Mouse (Mus musculus): ENCODE results near the gene Gm49378.

Gm49378 gene

GRCm38 (mm10) chr14:55637795-55638194, at the start of gene Gm49378:
Gene Gm49378 (minus strand): TSS chr14:55637895.
- no peak for DNase-seq (ENCODE audit: low spot score in 2 of 2)

- no peak for DNase-seq (ENCODE audit: low spot score in 2 of 2)
Observed at GRCm38 (mm10) chr14:55682118-55682493, 44.4 kb upstream of the Gm49378 start.

GRCm38 (mm10) chr14:55681160-55682117, 43.7 kb upstream of the Gm49378 start, which contains the start of gene Tinf2:
Gene Tinf2 (minus strand): TSS chr14:55681820.
- DNase-seq (ENCODE audit: low spot score in 2 of 2), result peak; percentile 89 to 91

GRCm38 (mm10) chr14:55677615-55678014, 39.9 kb upstream of the Gm49378 start:
- no peak for DNase-seq (ENCODE audit: low spot score in 2 of 2)

- DNase-seq (ENCODE audit: low spot score in 2 of 2), result no peak
Observed at GRCm38 (mm10) chr14:55672741-55673060, 35.0 kb upstream of the Gm49378 start.

GRCm38 (mm10) chr14:55671833-55672740, 34.4 kb upstream of the Gm49378 start, which contains the start of the genes Gmpr2 and Nedd8:
Gene Gmpr2 (plus strand): TSS chr14:55671941.
Gene Nedd8 (minus strand): TSS chr14:55672124.
- peak; percentile 87 to 90 for DNase-seq (ENCODE audit: low spot score in 2 of 2)

GRCm38 (mm10) chr14:55671486-55671832, 33.8 kb upstream of the Gm49378 start:
- no peak for DNase-seq (ENCODE audit: low spot score in 2 of 2)

- DNase-seq (ENCODE audit: low spot score in 2 of 2), result no peak
Observed at GRCm38 (mm10) chr14:55660636-55661035, 22.9 kb upstream of the Gm49378 start.

- DNase-seq (ENCODE audit: low spot score in 2 of 2), result peak; percentile 64 to 78
Observed at GRCm38 (mm10) chr14:55659960-55660573, 22.4 kb upstream of the Gm49378 start, which contains the start of gene Mdp1. Gene Mdp1 (minus strand): TSS chr14:55660508.

- no peak for DNase-seq (ENCODE audit: low spot score in 2 of 2)
Observed at GRCm38 (mm10) chr14:55658011-55658410, 20.3 kb upstream of the Gm49378 start.

GRCm38 (mm10) chr14:55656935-55657334, 19.2 kb upstream of the Gm49378 start:
- DNase-seq (ENCODE audit: low spot score in 2 of 2), result no peak

GRCm38 (mm10) chr14:55651528-55651927, 13.8 kb upstream of the Gm49378 start:
- no peak for DNase-seq (ENCODE audit: low spot score in 2 of 2)

GRCm38 (mm10) chr14:55649884-55650283, 12.2 kb upstream of the Gm49378 start, which contains the start of gene Tssk4:
Gene Tssk4 (plus strand): TSS chr14:55650184.
- DNase-seq (ENCODE audit: low spot score in 2 of 2), result no peak

GRCm38 (mm10) chr14:55644261-55644888, 6.7 kb upstream of the Gm49378 start:
- DNase-seq (ENCODE audit: low spot score in 2 of 2), result peak in 1 of 2 experiments; percentile 8

GRCm38 (mm10) chr14:55643060-55643907, 5.6 kb upstream of the Gm49378 start, which contains the start of gene Tm9sf1:
Gene Tm9sf1 (minus strand): TSS chr14:55643806.
- peak; percentile 86 to 91 for DNase-seq (ENCODE audit: low spot score in 2 of 2)

- no peak for DNase-seq (ENCODE audit: low spot score in 2 of 2)
Observed at GRCm38 (mm10) chr14:55642679-55643059, 5.0 kb upstream of the Gm49378 start.

- DNase-seq (ENCODE audit: low spot score in 2 of 2), result no peak
Observed at GRCm38 (mm10) chr14:55641291-55641690, 3.6 kb upstream of the Gm49378 start.

- no peak for DNase-seq (ENCODE audit: low spot score in 2 of 2)
Observed at GRCm38 (mm10) chr14:55640816-55641215, 3.1 kb upstream of the Gm49378 start.

GRCm38 (mm10) chr14:55635523-55636007, 2.1 kb downstream of the Gm49378 start, which contains the start of gene Ipo4:
Gene Ipo4 (minus strand): TSS chr14:55635957.
- peak; percentile 79 to 89 for DNase-seq (ENCODE audit: low spot score in 2 of 2)
